Mouse (Mus musculus) hindbrain, embryonic 10.5 days (tissue): ENCODE data around the gene Pkib. TPM values are rescaled to one million over a fixed set of nuclear protein-coding genes. Genes with fewer than 3 reads are reported as not detected.

ENCODE experiments used
- DNase-seq: peaks from one replicate; pipeline ENCODE4 v3.0.0-alpha.2; 2017; ENCODE audit warnings: low spot score
- H3K27ac ChIP-seq: fragments of 300-500 bp; sonication (generic); 2 replicates; pipeline ENCODE4 v1.5.1; 2016; ENCODE audit warnings: mild to moderate bottlenecking, moderate library complexity
- H3K27me3 ChIP-seq: fragments of 300-500 bp; sonication (generic); 2 replicates; pipeline ENCODE4 v1.6.1; 2016; ENCODE audit warnings: mild to moderate bottlenecking; ENCODE audit not compliant: poor library complexity, insufficient read depth, severe bottlenecking
- H3K36me3 ChIP-seq: fragments of 300-500 bp; sonication (generic); 2 replicates; pipeline ENCODE4 v1.6.1; 2016; ENCODE audit warnings: mild to moderate bottlenecking, moderate library complexity
- H3K4me1 ChIP-seq: fragments of 300-500 bp; sonication (generic); replicated peaks from 2 replicates; pipeline ENCODE4 v1.6.1; 2016; ENCODE audit warnings: mild to moderate bottlenecking
- H3K4me3 ChIP-seq: fragments of 300-500 bp; sonication (generic); 2 replicates; pipeline ENCODE4 v1.5.1; 2016; ENCODE audit warnings: mild to moderate bottlenecking, moderate library complexity
- H3K9me3 ChIP-seq: fragments of 300-500 bp; sonication (generic); 2 replicates; pipeline ENCODE4 v1.6.1; 2016; ENCODE audit warnings: mild to moderate bottlenecking, moderate library complexity
- WGBS: fragments of 180-500 bp; shearing (Covaris S2); methylation state at CpG from one replicate; pipeline ENCODE4 v1.1.7; 2016; 5-methylcytosine and 5-hydroxymethylcytosine counted together
- polyA plus RNA-seq: library from polyadenylated mRNA; unstranded; fragments of >200 nt; fragmentation: Nextera tagmentation; extraction: Ambion mirVana; gene quantifications from 2 replicates; pipeline ENCODE4 v1.2.1, GENCODE M21; 2016

Gene Pkib
- polyA plus RNA-seq, 1 experiment from 2014 or later, result 2.4 TPM

- Histone ChIP-seq H3K4me3 (no peak overlapping the region), H3K4me1 (no peaks in the 10 kb centered on the region), H3K36me3 (no peaks in the 10 kb centered on the region), H3K27ac (no peak overlapping the region), H3K27me3 (no peaks in the 10 kb centered on the region), H3K9me3 (no peaks in the 10 kb centered on the region)
- 90% methylated on average over 3 of the region's 3 CpGs for WGBS
- no peak for DNase-seq
Observed at GRCm38 (mm10) chr10:57660505-57660904, 28.7 kb downstream of the Pkib start.

GRCm38 (mm10) chr10:57663758-57664157 lies 32.0 kb downstream of the Pkib start:
- WGBS, result 92% methylated on average over 1 of the region's 1 CpGs
- no peak overlapping the region for H3K4me3 ChIP-seq
- H3K36me3 ChIP-seq, result no peaks in the 10 kb centered on the region
- H3K27ac ChIP-seq, result no peak overlapping the region
- H3K4me1 ChIP-seq, result no peaks in the 10 kb centered on the region
- no peak for DNase-seq
- H3K27me3 ChIP-seq, result no peaks in the 10 kb centered on the region
- no peaks in the 10 kb centered on the region for H3K9me3 ChIP-seq

- H3K27me3 ChIP-seq, result no peaks in the 10 kb centered on the region
- WGBS, result 97% methylated on average over 2 of the region's 2 CpGs
- DNase-seq, result no peak
Observed at GRCm38 (mm10) chr10:57664253-57664652, 32.5 kb downstream of the Pkib start.

GRCm38 (mm10) chr10:57675740-57676139 lies 44.0 kb downstream of the Pkib start:
- H3K36me3 ChIP-seq, result no peaks in the 10 kb centered on the region
- no peak overlapping the region for H3K27ac ChIP-seq
- H3K9me3 ChIP-seq, result no peaks in the 10 kb centered on the region
- DNase-seq, result no peak
- no peak overlapping the region for H3K4me3 ChIP-seq
- H3K27me3 ChIP-seq, result no peaks in the 10 kb centered on the region
- no peaks in the 10 kb centered on the region for H3K4me1 ChIP-seq

More at GRCm38 (mm10) chr10:57664253-57664652, 32.5 kb downstream of the Pkib start:
- H3K4me3 ChIP-seq, result no peak overlapping the region
- H3K4me1 ChIP-seq, result no peaks in the 10 kb centered on the region
- no peaks in the 10 kb centered on the region for H3K36me3 ChIP-seq
- no peak overlapping the region for H3K27ac ChIP-seq
- H3K9me3 ChIP-seq, result no peaks in the 10 kb centered on the region

- no peak for DNase-seq
- H3K4me1 ChIP-seq, result no peaks in the 10 kb centered on the region
- 86% methylated on average over 3 of the region's 3 CpGs for WGBS
Observed at GRCm38 (mm10) chr10:57687999-57688398, 56.2 kb downstream of the Pkib start.

GRCm38 (mm10) chr10:57690161-57690560 lies 58.4 kb downstream of the Pkib start:
- no peaks in the 10 kb centered on the region for H3K4me1 ChIP-seq
- DNase-seq, result no peak
- H3K9me3 ChIP-seq, result no peaks in the 10 kb centered on the region
- no peaks in the 10 kb centered on the region for H3K36me3 ChIP-seq
- WGBS, result 82% methylated on average over 2 of the region's 2 CpGs
- no peak overlapping the region for H3K27ac ChIP-seq
- H3K4me3 ChIP-seq, result no peak overlapping the region
- no peaks in the 10 kb centered on the region for H3K27me3 ChIP-seq

More at GRCm38 (mm10) chr10:57687999-57688398, 56.2 kb downstream of the Pkib start:
- Histone ChIP-seq H3K9me3 (no peaks in the 10 kb centered on the region), H3K27ac (no peak overlapping the region), H3K36me3 (no peaks in the 10 kb centered on the region), H3K27me3 (no peaks in the 10 kb centered on the region), H3K4me3 (no peak overlapping the region)

- no peak for DNase-seq
- Histone ChIP-seq H3K27me3 (no peaks in the 10 kb centered on the region), H3K27ac (no peak overlapping the region), H3K4me1 (no peaks in the 10 kb centered on the region), H3K4me3 (no peak overlapping the region), H3K9me3 (no peaks in the 10 kb centered on the region), H3K36me3 (no peaks in the 10 kb centered on the region)
- WGBS, result 88% methylated on average over 4 of the region's 4 CpGs
Observed at GRCm38 (mm10) chr10:57702246-57702645, 70.5 kb downstream of the Pkib start.

GRCm38 (mm10) chr10:57721035-57721434 lies 89.3 kb downstream of the Pkib start:
- Histone ChIP-seq H3K4me3 (no peak overlapping the region), H3K4me1 (no peaks in the 10 kb centered on the region), H3K27ac (no peak overlapping the region), H3K36me3 (no peaks in the 10 kb centered on the region), H3K9me3 (no peaks in the 10 kb centered on the region), H3K27me3 (no peaks in the 10 kb centered on the region)
- no peak for DNase-seq

- H3K27ac ChIP-seq, result no peak overlapping the region
- no peaks in the 10 kb centered on the region for H3K36me3 ChIP-seq
- 88% methylated on average over 3 of the region's 3 CpGs for WGBS
- DNase-seq, result no peak
- H3K4me1 ChIP-seq, result no peaks in the 10 kb centered on the region
- no peaks in the 10 kb centered on the region for H3K27me3 ChIP-seq
- no peaks in the 10 kb centered on the region for H3K9me3 ChIP-seq
- H3K4me3 ChIP-seq, result no peak overlapping the region
Observed at GRCm38 (mm10) chr10:57722363-57722762, 90.6 kb downstream of the Pkib start.

GRCm38 (mm10) chr10:57727666-57728065 lies 95.9 kb downstream of the Pkib start:
- no peaks in the 10 kb centered on the region for H3K9me3 ChIP-seq
- WGBS, result 90% methylated on average over 8 of the region's 8 CpGs

GRCm38 (mm10) chr10:57731672-57732071 lies 99.9 kb downstream of the Pkib start:
- no peak overlapping the region for H3K4me3 ChIP-seq
- H3K9me3 ChIP-seq, result no peaks in the 10 kb centered on the region
- no peaks in the 10 kb centered on the region for H3K36me3 ChIP-seq
- WGBS, result 87% methylated on average over 3 of the region's 3 CpGs
- H3K4me1 ChIP-seq, result no peaks in the 10 kb centered on the region
- no peak overlapping the region for H3K27ac ChIP-seq
- no peak for DNase-seq
- H3K27me3 ChIP-seq, result no peaks in the 10 kb centered on the region

More at GRCm38 (mm10) chr10:57727666-57728065, 95.9 kb downstream of the Pkib start:
- DNase-seq, result no peak
- Histone ChIP-seq H3K27me3 (no peaks in the 10 kb centered on the region), H3K36me3 (no peaks in the 10 kb centered on the region), H3K27ac (no peak overlapping the region), H3K4me3 (no peak overlapping the region), H3K4me1 (no peaks in the 10 kb centered on the region)

GRCm38 (mm10) chr10:57740733-57741132 lies 109.0 kb downstream of the Pkib start:
- Histone ChIP-seq H3K27ac (no peak overlapping the region), H3K9me3 (no peaks in the 10 kb centered on the region), H3K4me3 (no peak overlapping the region), H3K27me3 (no peaks in the 10 kb centered on the region), H3K36me3 (no peaks in the 10 kb centered on the region), H3K4me1 (peaks cover 6% of the 10 kb centered on the region)
- no peak for DNase-seq
- 81% methylated on average over 4 of the region's 4 CpGs for WGBS

GRCm38 (mm10) chr10:57741351-57741750 lies 109.6 kb downstream of the Pkib start:
- Histone ChIP-seq H3K27ac (no peak overlapping the region), H3K36me3 (no peaks in the 10 kb centered on the region), H3K4me3 (no peak overlapping the region), H3K4me1 (peaks cover 6% of the 10 kb centered on the region), H3K27me3 (no peaks in the 10 kb centered on the region), H3K9me3 (no peaks in the 10 kb centered on the region)
- DNase-seq, result no peak
- 64% methylated on average over 2 of the region's 2 CpGs for WGBS

GRCm38 (mm10) chr10:57743045-57743444 lies 111.3 kb downstream of the Pkib start:
- no peak for DNase-seq
- Histone ChIP-seq H3K27ac (no peak overlapping the region), H3K4me1 (peaks cover 6% of the 10 kb centered on the region), H3K9me3 (no peaks in the 10 kb centered on the region), H3K4me3 (no peak overlapping the region), H3K27me3 (no peaks in the 10 kb centered on the region), H3K36me3 (no peaks in the 10 kb centered on the region)
- 72% methylated on average over 7 of the region's 7 CpGs for WGBS
